Mouse (Mus musculus): ENCODE results near the gene Olfr876.

GRCm38 (mm10) chr9:37786411-37786810, 16.4 kb upstream of the Olfr876 start:
- TF ChIP-seq CTCF (conservative IDR thresholded peaks at IDR 0.05; ENCODE audit: insufficient read depth, insufficient read length, low read depth, low read length) (no peak), POLR2A (IDR thresholded peaks at IDR 0.05; ENCODE audit: low read depth, low read length) (no peak)
